Mouse (Mus musculus): ENCODE measurements around the gene Acnat1. TPM values are rescaled to one million over a fixed set of nuclear protein-coding genes. Genes with fewer than 3 reads are reported as not detected.
"Not testable (repeated sequence)": the region's sequence is repeated elsewhere in the genome, so short reads cannot be mapped to it uniquely, and the experiment has no call there.

The Acnat1 gene
- total and polyA plus RNA-seq, 2 experiments from 2014 or later = not detected

DNA sequence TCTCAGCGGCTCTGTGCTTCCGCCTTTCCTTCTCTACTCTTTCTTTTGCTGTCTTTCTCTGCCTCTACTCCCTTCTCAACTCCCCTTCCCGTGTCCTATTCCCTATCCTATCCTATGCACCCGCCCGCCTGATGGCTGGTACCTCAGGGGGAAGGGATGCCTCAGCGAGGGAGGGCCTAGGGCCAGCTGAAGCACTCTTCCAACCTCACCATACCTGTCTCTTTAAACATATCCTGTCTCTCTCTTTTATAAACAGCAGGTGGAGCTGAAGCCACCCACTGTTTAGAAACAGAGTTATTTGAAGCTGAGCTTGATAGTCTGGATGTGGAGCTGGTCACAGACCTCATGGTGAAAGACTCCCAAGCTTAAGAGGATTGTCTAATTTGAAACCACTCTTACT, 6.4 kb downstream of the Acnat1 start:
- Histone ChIP-seq H3K4me3 (ENCODE audit: low read length) (no peak overlapping the region), H3K9me3 (ENCODE audit: low read length) (no peaks in the 10 kb centered on the region), H3K27ac (no peak overlapping the region), H3K4me2 (ENCODE audit: low read depth, low read length) (no peak overlapping the region), H3K27me3 (ENCODE audit: insufficient read depth, low read length) (no peaks in the 10 kb centered on the region), H3K4me1 (ENCODE audit: insufficient read depth, low read length) (no peaks in the 10 kb centered on the region), H3K36me3 (ENCODE audit: insufficient read depth, low read length) (no peaks in the 10 kb centered on the region), H3K9ac (replicated peaks; ENCODE audit: low read length) (no peak overlapping the region)
- no peak for TF ChIP-seq CTCF (IDR thresholded peaks at IDR 0.05; ENCODE audit: low read depth)
- DNase-seq (ENCODE audit: low spot score) (no peak), ATAC-seq (no peak)
- WGBS = 93% methylated on average over 6 of the region's 6 CpGs

GRCm38 (mm10) chr4:49456171-49456570, 17.5 kb downstream of the Acnat1 start:
- ATAC-seq (no peak), DNase-seq (ENCODE audit: low spot score) (no peak)
- Histone ChIP-seq H3K9ac (replicated peaks; ENCODE audit: low read length) (no peak overlapping the region), H3K27me3 (ENCODE audit: insufficient read depth, low read length) (no peaks in the 10 kb centered on the region), H3K4me1 (ENCODE audit: insufficient read depth, low read length) (no peaks in the 10 kb centered on the region), H3K9me3 (ENCODE audit: low read length) (no peaks in the 10 kb centered on the region), H3K36me3 (ENCODE audit: insufficient read depth, low read length) (no peaks in the 10 kb centered on the region), H3K4me2 (ENCODE audit: low read depth, low read length) (no peak overlapping the region), H3K4me3 (ENCODE audit: low read length) (no peak overlapping the region), H3K27ac (no peak overlapping the region)
- no peak for TF ChIP-seq CTCF (IDR thresholded peaks at IDR 0.05; ENCODE audit: low read depth)
- whole genome bisulfite sequencing = 74% methylated on average over 2 of the region's 2 CpGs

GRCm38 (mm10) chr4:49451848-49452551, 21.7 kb downstream of the Acnat1 start:
- Histone ChIP-seq H3K9me3 (ENCODE audit: low read length) (no peaks in the 10 kb centered on the region), H3K9ac (replicated peaks; ENCODE audit: low read length) (no peak overlapping the region), H3K4me1 (ENCODE audit: insufficient read depth, low read length) (no peaks in the 10 kb centered on the region), H3K4me2 (ENCODE audit: low read depth, low read length) (no peak overlapping the region), H3K4me3 (ENCODE audit: low read length) (no peak overlapping the region), H3K36me3 (ENCODE audit: insufficient read depth, low read length) (no peaks in the 10 kb centered on the region), H3K27me3 (ENCODE audit: insufficient read depth, low read length) (no peaks in the 10 kb centered on the region), H3K27ac (no peak overlapping the region)
- DNase-seq (ENCODE audit: low spot score) = no peak
- 88% methylated on average over 1 of the region's 1 CpGs for WGBS
- ATAC-seq = no peak
- TF ChIP-seq CTCF (IDR thresholded peaks at IDR 0.05; ENCODE audit: low read depth) = no peak

- not testable (repeated sequence) for H3K27me3 ChIP-seq (ENCODE audit: insufficient read depth, low read length); DNase-seq (ENCODE audit: low spot score); H3K9me3 ChIP-seq (ENCODE audit: low read length); ATAC-seq; H3K36me3 ChIP-seq (ENCODE audit: insufficient read depth, low read length); H3K9ac ChIP-seq (replicated peaks; ENCODE audit: low read length); H3K4me1 ChIP-seq (ENCODE audit: insufficient read depth, low read length); H3K27ac ChIP-seq; H3K4me3 ChIP-seq (ENCODE audit: low read length); H3K4me2 ChIP-seq (ENCODE audit: low read depth, low read length)
- WGBS = no CpG with 5 or more reads among the region's 1 CpGs
Measured at GRCm38 (mm10) chr4:49451133-49451847, 22.4 kb downstream of the Acnat1 start.

DNA sequence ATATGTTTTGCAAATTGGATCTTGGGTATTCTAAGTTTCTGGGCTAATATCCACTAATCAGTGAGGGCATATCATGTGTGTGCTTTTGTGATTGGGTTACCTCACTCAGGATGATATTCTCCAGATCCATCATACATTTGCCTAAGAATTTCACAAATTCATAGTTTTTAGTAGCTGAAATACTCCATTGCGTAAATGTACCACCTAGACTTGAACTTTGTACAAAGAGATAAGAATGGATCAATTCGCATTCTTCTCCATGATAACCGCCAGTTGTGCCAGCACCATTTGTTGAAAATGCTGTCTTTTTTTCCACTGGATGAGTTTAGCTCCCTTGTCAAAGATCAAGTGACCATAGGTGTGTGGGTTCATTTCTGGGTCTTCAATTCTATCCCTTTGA, 36.7 kb downstream of the Acnat1 start:
- H3K9ac ChIP-seq (replicated peaks; ENCODE audit: low read length); H3K4me1 ChIP-seq (ENCODE audit: insufficient read depth, low read length); ATAC-seq; H3K4me2 ChIP-seq (ENCODE audit: low read depth, low read length); DNase-seq (ENCODE audit: low spot score); H3K27me3 ChIP-seq (ENCODE audit: insufficient read depth, low read length); H3K36me3 ChIP-seq (ENCODE audit: insufficient read depth, low read length); H3K9me3 ChIP-seq (ENCODE audit: low read length); H3K4me3 ChIP-seq (ENCODE audit: low read length); H3K27ac ChIP-seq: not testable (repeated sequence)
- 96% methylated on average over 3 of the region's 3 CpGs for WGBS

DNA sequence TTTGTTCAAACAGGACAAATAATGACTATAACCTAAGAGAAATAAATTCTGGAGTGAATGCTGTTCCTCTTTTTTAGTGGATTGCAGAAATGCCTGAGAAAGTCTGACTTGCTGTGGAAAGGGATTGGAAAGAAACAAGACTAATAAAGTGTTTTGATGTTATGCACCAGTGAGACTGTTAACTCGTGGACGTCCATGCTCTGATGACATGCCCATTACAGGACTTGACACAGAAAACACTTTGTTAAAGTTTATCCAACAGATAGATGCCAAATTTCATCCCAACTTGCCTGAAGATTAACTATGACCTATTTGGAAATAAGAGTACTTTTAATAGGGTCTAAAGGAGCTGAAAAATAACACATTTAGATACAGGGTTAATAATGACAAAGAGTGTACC, 63.6 kb downstream of the Acnat1 start:
- H3K4me1 ChIP-seq (ENCODE audit: insufficient read depth, low read length); ATAC-seq; H3K9ac ChIP-seq (replicated peaks; ENCODE audit: low read length); H3K27ac ChIP-seq; H3K27me3 ChIP-seq (ENCODE audit: insufficient read depth, low read length); H3K9me3 ChIP-seq (ENCODE audit: low read length); H3K4me3 ChIP-seq (ENCODE audit: low read length); DNase-seq (ENCODE audit: low spot score); H3K36me3 ChIP-seq (ENCODE audit: insufficient read depth, low read length); H3K4me2 ChIP-seq (ENCODE audit: low read depth, low read length): not testable (repeated sequence)
- WGBS = 75% methylated on average over 2 of the region's 2 CpGs

DNA sequence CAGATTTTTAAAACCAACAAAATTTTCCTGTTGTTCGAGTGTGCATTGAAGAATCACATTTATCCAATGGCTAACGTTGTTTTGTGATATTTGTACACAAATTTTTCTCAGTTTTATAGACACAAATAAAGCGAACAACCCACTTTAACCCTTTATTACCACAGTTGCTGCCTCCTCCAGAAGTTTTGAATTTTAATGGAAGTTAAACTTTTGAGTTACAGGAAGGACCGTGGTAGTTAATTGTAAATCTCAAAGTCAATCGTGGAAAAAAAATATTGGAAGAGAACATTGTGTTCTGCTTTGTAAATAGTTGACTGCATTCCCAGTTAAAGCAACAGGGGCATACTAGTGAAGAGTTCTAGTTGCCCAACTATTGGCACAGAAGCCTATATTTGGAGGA, 65.8 kb downstream of the Acnat1 start, which contains the start of gene Acnat2:
Gene Acnat2, minus strand, starts transcription at position 195 of the 400 bp plus-strand sequence.
- H3K9me3 ChIP-seq (ENCODE audit: low read length); H3K4me1 ChIP-seq (ENCODE audit: insufficient read depth, low read length); H3K27ac ChIP-seq; DNase-seq (ENCODE audit: low spot score); H3K4me3 ChIP-seq (ENCODE audit: low read length); H3K27me3 ChIP-seq (ENCODE audit: insufficient read depth, low read length); H3K36me3 ChIP-seq (ENCODE audit: insufficient read depth, low read length); H3K4me2 ChIP-seq (ENCODE audit: low read depth, low read length); ATAC-seq; H3K9ac ChIP-seq (replicated peaks; ENCODE audit: low read length): not testable (repeated sequence)
- 89% methylated on average over 5 of the region's 5 CpGs for WGBS

Other genes with a start within 250 kb of the Acnat1 start
- gene Acnat2, start 65.8 kb downstream of the Acnat1 start, total RNA-seq (2014; rRNA removed) = not detected in 2 replicates
- not detected in 2 replicates for gene Acnat2, start 65.8 kb downstream of the Acnat1 start, polyA plus RNA-seq (2015; fragmentation: Nextera tagmentation; extraction: Ambion mirVana)
- gene Baat, start 32.6 kb upstream of the Acnat1 start, total RNA-seq (2014; rRNA removed) = not detected in 2 replicates
- not detected in 2 replicates for gene Baat, start 32.6 kb upstream of the Acnat1 start, polyA plus RNA-seq (2015; fragmentation: Nextera tagmentation; extraction: Ambion mirVana)
- gene Mrpl50, start 47.2 kb upstream of the Acnat1 start, total RNA-seq (2014; rRNA removed) = 22.9 and 27.3 TPM in 2 replicates
- gene Mrpl50, start 47.2 kb upstream of the Acnat1 start, polyA plus RNA-seq (2015; fragmentation: Nextera tagmentation; extraction: Ambion mirVana) = 67.0 and 68.0 TPM in 2 replicates
- 5.1 and 5.2 TPM in 2 replicates for gene Zfp189, start 47.3 kb upstream of the Acnat1 start, total RNA-seq (2014; rRNA removed)
- gene Zfp189, start 47.3 kb upstream of the Acnat1 start, polyA plus RNA-seq (2015; fragmentation: Nextera tagmentation; extraction: Ambion mirVana) = 5.1 and 5.4 TPM in 2 replicates
- gene Aldob, start 75.6 kb upstream of the Acnat1 start, total RNA-seq (2014; rRNA removed) = 0.26 and 0.97 TPM in 2 replicates
- 0.59 TPM in 2 replicates for gene Aldob, start 75.6 kb upstream of the Acnat1 start, polyA plus RNA-seq (2015; fragmentation: Nextera tagmentation; extraction: Ambion mirVana)
- gene Tmem246, start 124.0 kb upstream of the Acnat1 start, total RNA-seq (2014; rRNA removed) = 191 and 232 TPM in 2 replicates
- gene Tmem246, start 124.0 kb upstream of the Acnat1 start, polyA plus RNA-seq (2015; fragmentation: Nextera tagmentation; extraction: Ambion mirVana) = 151 and 158 TPM in 2 replicates
- 43.6 and 52.0 TPM in 2 replicates for gene Rnf20, start 158.1 kb upstream of the Acnat1 start, total RNA-seq (2014; rRNA removed)
- 44.8 and 45.2 TPM in 2 replicates for gene Rnf20, start 158.1 kb upstream of the Acnat1 start, polyA plus RNA-seq (2015; fragmentation: Nextera tagmentation; extraction: Ambion mirVana)
- gene Ppp3r2, start 208.1 kb upstream of the Acnat1 start, total RNA-seq (2014; rRNA removed) = 0.31 and 0.32 TPM in 2 replicates
- 0.29 and 0.33 TPM in 2 replicates for gene Ppp3r2, start 208.1 kb upstream of the Acnat1 start, polyA plus RNA-seq (2015; fragmentation: Nextera tagmentation; extraction: Ambion mirVana)